Mouse (Mus musculus): ENCODE data around the gene Qk. TPM values are rescaled to one million over a fixed set of nuclear protein-coding genes. Genes with fewer than 3 reads are reported as not detected.

Gene Qk
- total RNA-seq (2021), result 100 to 1,000 TPM; 268 to 288 TPM
- long read RNA-seq, experiment 1, full-length matches to known transcripts, result 94 of 257 reads
- long read RNA-seq, experiment 1, partial matches to known transcripts, result 14 of 257 reads
- long read RNA-seq, experiment 1, other reads (novel, unspliced or antisense), result 149 of 257 reads
- long read RNA-seq, experiment 2, full-length matches to known transcripts, result 69 of 196 reads
- long read RNA-seq, experiment 2, partial matches to known transcripts, result 15 of 196 reads
- long read RNA-seq, experiment 2, other reads (novel, unspliced or antisense), result 112 of 196 reads

DNA sequence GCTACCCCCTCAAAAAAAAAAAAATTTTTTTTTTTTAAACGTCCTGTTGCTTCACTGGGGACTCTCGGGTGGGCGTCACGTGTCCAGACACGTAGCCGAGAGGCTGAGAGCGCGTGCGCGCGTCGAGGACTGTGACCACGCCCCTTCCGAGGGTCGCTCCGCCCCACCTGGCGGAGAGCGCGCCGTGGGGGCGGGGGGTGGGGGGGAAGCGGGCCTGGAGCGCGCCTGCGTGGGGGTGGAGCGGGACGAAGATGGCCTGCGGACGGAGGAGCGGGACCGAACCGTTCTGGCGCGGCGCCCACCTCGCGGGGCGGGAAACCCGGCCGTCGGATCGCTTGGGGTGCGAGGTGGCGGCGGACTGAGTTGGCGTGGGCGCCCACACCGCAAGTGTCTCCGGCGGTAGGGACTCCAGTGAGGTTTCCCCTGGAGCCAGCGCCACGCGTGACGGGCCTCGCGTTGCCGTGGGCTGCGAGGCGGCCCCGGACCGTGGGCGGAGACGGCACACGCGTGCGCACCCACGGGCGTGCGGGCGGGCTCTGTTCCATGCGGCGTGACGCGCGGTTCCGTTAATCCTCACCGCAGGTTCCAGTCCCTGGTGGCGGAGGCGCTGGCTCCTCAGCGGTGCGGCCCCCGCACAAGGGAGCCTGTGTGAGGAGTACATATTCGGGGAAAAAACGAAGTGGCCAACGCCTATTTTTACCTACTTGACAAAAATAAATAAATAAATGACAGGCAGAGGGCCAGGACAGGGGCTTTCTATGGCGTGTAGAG is at the start of gene Qk:
TSS of gene Qk (minus strand) at position 170 of the 771 bp plus-strand sequence.
- DNase-seq, result peak; percentile 95

DNA sequence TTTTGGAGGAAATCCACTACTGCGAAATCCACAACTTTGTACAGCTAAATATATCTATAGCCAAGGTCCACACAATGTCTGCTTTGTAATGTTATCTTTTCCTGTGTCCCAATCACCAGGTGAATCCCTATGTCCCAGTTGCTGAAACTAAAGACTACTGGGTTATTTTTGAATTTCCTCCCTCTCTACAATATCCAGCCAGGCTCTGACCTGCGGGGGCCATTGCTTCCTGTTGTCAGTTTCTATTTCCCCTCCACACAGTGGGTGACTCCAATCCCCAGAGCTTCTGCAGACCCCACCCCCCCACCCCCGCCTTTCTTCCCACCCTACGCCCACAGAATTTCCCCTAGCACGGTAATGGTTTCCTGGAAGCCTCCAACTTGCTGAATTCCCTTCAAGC is 47.4 kb upstream of the Qk start:
- no peak for DNase-seq

DNA sequence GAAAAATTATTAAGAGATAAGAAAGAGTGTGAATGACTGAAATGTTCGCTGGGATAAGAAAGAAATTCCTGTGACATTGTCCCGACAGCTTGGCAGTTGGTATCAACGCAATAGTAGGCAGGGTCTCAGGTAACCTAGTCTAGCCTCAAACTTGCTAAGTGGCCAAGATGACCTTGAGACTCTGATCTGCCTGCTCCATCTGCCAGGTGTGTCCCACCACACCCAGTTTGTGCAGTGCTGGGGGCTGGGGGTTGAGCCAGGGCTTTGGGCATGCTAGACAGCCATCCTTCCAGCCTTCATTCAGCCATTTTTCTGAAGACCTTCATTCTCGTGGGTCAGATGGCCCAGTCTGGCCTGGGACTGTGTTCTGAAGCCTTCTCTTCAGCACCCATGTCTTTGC is 46.9 kb upstream of the Qk start:
- no peak for DNase-seq

DNA sequence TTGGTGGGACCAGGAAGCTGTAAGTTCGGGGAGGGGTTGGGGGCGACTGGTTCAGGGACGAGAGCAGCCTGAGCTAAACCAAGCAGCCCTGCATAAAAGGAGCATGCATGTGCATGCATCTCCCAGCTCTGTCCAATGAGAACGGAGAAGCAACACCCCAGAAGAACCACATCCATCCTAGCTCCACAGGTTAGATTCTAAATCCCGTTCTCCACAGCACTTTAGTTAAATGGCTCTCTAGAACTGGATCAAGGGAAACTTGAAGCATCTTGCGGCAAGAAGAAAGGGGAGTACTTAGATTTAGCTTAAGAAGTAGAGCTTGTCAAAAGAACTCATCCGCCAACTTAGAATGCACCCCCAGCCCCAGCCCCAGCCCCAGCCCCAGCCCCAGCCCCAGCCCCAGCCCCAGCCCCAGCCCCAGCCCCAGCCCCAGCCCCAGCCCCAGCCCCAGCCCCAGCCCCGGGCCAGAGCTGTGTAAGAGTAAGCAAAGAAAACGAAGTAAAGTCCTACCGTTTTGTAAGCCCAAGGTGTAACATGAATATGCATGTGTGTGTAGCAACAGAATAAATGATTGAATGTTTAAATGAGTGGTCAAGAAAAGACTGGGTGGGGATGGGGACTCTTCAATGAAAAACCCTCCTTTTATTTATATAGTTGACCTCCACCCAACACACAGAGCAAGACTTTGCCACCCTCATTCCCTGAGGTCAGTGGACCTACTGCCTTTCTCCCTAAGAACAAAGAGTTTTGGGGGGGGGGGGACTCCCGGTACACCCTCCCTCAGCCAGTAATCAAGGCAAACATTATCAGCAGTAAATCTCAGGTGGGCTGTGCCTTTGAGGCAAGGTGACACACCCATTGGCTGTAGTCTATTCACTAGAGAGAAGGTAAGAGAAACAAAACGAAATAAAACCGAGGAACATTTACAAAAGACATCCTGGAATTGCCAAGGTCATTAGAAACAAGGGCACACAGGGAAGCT is 46.1 kb upstream of the Qk start:
- no peak for DNase-seq

- no peak for DNase-seq
Observed at GRCm38 (mm10) chr17:10363151-10363550, 43.5 kb upstream of the Qk start.

GRCm38 (mm10) chr17:10361882-10362291 is 42.2 kb upstream of the Qk start:
- no peak for DNase-seq

DNA sequence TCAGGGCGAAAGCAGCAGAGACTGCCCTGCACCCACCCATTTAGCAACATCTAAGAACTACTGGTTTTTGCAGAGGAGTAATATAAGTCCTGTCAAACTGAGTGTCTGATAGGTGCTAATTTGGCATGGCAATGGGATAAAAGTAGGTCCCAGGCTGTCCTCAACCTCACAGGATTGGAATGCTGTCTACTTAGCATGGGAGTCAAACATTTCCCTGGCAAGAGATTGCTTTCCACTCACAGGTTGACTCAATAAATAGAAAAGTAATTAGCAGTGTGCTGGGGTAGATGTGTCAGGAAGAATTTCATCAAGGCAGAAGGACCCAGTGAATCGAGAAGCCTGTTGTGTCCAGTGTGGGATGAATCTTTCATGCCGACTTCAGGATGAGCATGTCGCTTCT is 41.1 kb upstream of the Qk start:
- no peak for DNase-seq

GRCm38 (mm10) chr17:10359466-10359865 is 39.8 kb upstream of the Qk start:
- DNase-seq, result no peak

DNA sequence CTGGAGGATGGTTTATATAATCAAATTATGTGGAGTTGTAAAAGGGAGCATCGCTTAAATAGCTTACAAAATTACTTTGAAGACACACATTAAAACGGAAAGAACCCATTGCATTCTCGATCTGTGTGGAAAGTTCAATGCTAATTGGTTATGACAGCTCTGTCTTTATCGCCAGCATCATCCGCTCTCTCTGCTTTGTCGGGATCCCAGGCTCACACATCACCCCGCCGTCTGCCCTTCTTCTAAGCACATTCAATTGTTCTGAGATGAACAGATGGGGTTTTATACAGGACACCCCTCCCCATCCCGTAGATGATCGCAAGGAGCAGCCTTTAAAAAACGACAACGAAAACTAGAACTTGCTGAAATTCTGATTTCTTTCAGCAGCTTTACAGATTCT is 37.7 kb upstream of the Qk start:
- no peak for DNase-seq

GRCm38 (mm10) chr17:10356294-10356693 is 36.6 kb upstream of the Qk start:
- DNase-seq, result no peak

GRCm38 (mm10) chr17:10355746-10356145 is 36.1 kb upstream of the Qk start:
- DNase-seq, result no peak

- DNase-seq, result no peak
Observed at GRCm38 (mm10) chr17:10338286-10338685, 18.6 kb upstream of the Qk start.

- no peak for DNase-seq
Observed at GRCm38 (mm10) chr17:10336558-10336957, 16.9 kb upstream of the Qk start.

DNA sequence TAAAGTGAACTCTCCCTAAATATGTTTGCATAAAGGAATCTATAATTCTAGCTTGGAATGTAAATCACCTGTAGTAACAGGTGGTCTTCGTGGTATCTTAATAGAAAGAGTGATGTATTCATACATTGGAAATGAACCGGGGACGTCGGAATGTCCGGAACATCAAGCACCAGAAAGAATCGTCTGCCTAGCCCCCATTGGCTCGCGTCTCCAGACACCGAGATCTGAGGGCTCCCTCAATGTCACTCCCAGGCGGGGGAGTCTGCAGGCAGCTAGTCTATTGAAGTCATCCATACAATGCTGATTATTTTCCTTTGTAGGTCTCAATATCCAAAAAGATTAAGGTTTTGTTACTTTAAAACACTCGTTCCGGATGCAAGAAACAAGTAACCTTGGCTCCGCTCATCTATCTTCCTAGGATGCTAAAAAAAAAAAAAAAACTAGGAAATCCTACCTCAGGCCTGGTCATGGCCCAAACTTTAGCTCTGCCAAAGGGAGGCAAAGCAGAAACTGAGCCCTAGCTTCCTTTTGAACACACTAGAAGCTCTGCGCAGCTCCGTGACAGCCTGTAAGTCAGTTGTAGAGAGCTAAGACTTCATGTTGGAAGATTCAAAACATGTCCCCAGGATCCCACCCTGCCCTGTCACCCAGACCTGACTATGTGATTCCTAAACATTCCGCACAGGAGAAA is 16.3 kb upstream of the Qk start:
- no peak for DNase-seq

GRCm38 (mm10) chr17:10334957-10335690 is 15.5 kb upstream of the Qk start:
- peak; percentile 61 for DNase-seq

DNA sequence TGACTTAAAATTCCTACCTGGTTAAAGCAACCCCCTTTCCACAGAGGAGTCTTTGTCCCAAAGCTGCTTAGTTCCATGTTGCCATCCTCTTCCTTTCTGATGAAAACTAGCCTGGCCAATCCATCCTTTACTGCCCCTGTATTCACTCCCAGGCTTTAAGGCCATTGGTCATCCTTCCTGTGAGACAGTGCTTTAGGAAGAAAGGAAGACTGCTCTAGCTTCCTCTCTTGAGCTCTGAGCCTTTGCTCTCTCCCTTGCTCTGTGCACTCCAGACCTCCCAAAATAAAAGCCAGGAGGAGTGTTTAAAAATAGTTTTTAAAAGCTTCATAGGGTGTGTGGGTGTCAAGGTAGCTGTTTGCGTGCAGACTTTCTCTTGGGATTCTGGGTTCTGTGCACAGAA is 14.8 kb upstream of the Qk start:
- no peak for DNase-seq

- no peak for DNase-seq
Observed at GRCm38 (mm10) chr17:10333321-10333720, 13.7 kb upstream of the Qk start.

DNA sequence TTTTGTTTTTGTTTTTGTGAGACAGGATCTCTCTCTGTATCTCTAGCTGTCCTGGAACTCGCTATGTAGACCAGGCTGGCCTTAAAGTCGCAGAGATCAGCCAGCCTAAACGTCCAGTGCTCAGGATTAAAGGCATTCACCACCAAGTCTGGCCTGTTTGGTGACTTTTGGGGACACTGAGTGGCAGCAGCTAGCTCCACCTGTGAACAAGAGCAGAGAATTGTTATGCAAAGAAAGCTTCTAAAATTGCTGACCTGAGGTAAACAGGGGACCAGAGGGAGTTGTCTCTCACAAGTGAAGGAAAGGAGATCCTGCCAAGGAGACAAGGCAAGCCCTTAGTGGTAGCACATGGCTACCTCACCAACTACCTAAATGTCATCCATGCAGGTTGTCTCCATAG is 12.5 kb upstream of the Qk start:
- no peak for DNase-seq

DNA sequence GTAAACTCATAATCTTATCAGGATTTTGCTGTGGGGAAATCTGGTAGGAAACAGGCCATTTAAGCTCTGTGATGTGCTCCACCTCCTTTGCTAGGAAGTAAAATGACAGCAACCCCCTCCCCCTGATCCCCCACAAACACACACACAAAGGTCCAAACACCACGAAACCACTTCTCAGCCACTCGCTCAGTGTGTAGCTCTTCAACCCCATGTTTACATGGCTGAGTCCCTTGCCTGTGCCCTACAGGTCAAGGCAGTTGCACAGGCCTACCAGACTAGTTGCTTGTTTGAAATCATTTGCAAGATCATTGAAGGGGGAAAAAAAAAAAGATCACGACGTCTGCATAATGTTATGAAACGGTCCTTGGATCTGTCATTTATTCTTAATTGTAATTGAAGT is 9.8 kb upstream of the Qk start:
- DNase-seq, result no peak

DNA sequence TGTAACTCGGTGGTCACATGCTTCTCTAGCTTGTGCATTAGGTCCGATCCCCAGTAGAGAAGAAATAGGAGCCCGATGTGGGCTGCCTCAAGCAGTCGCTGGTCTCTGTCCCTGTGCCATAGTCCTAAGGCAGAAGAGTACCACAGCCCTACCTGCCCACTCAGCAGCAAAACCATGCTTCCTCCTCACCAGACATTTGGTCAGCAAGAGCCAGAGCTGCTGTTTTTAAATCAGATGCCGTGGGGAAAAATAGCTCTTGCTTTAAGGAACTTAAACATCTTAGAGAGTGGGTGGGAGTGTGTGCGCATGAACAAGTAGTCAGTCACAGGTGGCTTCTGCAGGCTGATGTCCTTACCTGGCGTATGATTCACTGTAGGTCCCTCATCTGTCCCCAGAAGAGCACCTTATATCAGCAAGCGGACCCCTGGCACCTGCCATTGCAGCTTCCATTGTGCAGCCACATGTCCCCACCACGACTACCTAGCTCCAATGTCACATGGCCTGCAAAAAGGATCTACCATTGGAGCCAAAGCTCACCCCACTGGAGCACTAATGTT is 9.0 kb upstream of the Qk start:
- DNase-seq, result no peak

DNA sequence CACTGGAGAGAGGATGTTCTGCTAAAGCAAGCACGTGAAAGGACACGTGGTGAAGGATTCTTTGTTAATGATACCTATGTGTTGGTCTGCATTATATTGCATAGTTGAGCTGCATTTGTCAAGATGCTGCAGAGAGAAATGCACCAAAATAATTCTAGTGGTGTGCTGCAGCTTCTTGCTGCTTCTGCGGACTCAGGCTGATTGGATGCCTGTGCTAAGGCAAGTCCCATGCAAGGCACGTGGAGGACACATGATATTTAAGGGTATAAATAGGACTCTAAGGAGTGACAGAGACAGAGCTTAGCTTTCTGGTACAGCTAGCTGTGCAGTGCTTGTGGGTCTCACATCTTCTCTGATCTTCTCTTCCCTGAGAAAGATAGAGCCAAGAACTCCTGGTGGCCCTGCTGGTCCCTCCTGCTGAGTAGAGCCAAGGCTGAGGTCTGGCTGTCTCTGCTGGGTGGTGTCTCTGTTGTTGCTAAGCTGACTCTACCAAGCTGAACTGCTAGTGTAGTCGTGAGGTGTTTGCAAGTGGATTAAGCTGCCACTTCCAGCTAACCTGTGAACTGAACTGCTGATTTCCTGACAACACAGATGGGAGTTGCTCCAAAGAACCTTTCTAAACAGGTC is 8.0 kb upstream of the Qk start:
- DNase-seq, result no peak

All from gastrocnemius, postnatal 10 days (tissue).